Mouse (Mus musculus) thymus, adult 2 months (tissue): ENCODE measurements around the gene 9630041A04Rik. TPM values are rescaled to one million over a fixed set of nuclear protein-coding genes. Genes with fewer than 3 reads are reported as not detected.

ENCODE experiments used
- DNase-seq: peaks from one replicate; pipeline ENCODE4 v3.0.0; 2021
- H3K27ac ChIP-seq: fragments of 200-500 bp; 2 replicates; pipeline ENCODE4 v1.5.1; 2012; ENCODE audit warnings: low read length, control low read depth; ENCODE audit not compliant: control insufficient read depth, insufficient read depth
- H3K27me3 ChIP-seq: fragments of 200-500 bp; 2 replicates; pipeline ENCODE4 v1.6.1; 2012; ENCODE audit warnings: mild to moderate bottlenecking, low read length, moderate library complexity, mixed read lengths; ENCODE audit not compliant: control insufficient read depth, insufficient read depth
- H3K36me3 ChIP-seq: fragments of 200-500 bp; 2 replicates; pipeline ENCODE4 v1.6.1; 2012; ENCODE audit warnings: mild to moderate bottlenecking, low read length, moderate library complexity; ENCODE audit not compliant: control insufficient read depth, insufficient read depth
- H3K4me1 ChIP-seq: fragments of 200-500 bp; replicated peaks from 2 replicates; pipeline ENCODE4 v1.6.1; 2012; ENCODE audit warnings: low read length; ENCODE audit not compliant: control insufficient read depth, insufficient read depth
- H3K4me3 ChIP-seq: fragments of 200-500 bp; 2 replicates; pipeline ENCODE4 v1.5.1; 2012; ENCODE audit warnings: mild to moderate bottlenecking, low read length, control low read depth, moderate library complexity; ENCODE audit not compliant: control insufficient read depth, insufficient read depth
- CTCF ChIP-seq: fragments of 200-500 bp; IDR thresholded peaks from 2 replicates; pipeline ENCODE4 v1.5.1; 2012; ENCODE audit warnings: mild to moderate bottlenecking, control low read depth, low read length, moderate library complexity, borderline replicate concordance; ENCODE audit not compliant: control insufficient read depth, poor library complexity, insufficient read depth; ENCODE audit errors: extremely low read depth
- POLR2A ChIP-seq: fragments of 200-500 bp; IDR thresholded peaks from 2 replicates; pipeline ENCODE4 v1.6.1; 2012; ENCODE audit warnings: mild to moderate bottlenecking, low read length, control low read depth, moderate library complexity; ENCODE audit not compliant: control insufficient read depth, poor library complexity, insufficient read depth; ENCODE audit errors: extremely low read depth
- WGBS: fragments of 180-500 bp; shearing (Covaris S2); methylation state at CpG from one replicate; pipeline ENCODE4 v1.1.7; 2018; 5-methylcytosine and 5-hydroxymethylcytosine counted together
- polyA plus RNA-seq: library from polyadenylated mRNA; depleted of rRNA; stranded (reverse); fragments of >200 nt; gene quantifications from 2 replicates; pipeline ENCODE4 v1.2.3, GENCODE M21; 2012; rRNA removed

The 9630041A04Rik gene
- polyA plus RNA-seq, result not detected in 2 replicates

GRCm38 (mm10) chr9:101861596-101862471 lies at the start of gene 9630041A04Rik:
Gene 9630041A04Rik, plus strand, starts transcription at chr9:101861841.
- 83% methylated on average over 15 of the region's 15 CpGs for WGBS
- TF ChIP-seq CTCF, result no peak
- TF ChIP-seq POLR2A, result no peak
- no peaks in the 10 kb centered on the region for H3K27me3 ChIP-seq

GRCm38 (mm10) chr9:101823896-101824295 lies 37.7 kb upstream of the 9630041A04Rik start:
- TF ChIP-seq CTCF, result no peak
- TF ChIP-seq POLR2A, result no peak
- Histone ChIP-seq H3K27me3 (no peaks in the 10 kb centered on the region), H3K4me1 (no peaks in the 10 kb centered on the region), H3K4me3 (no peak overlapping the region), H3K27ac (no peak overlapping the region), H3K36me3 (no peaks in the 10 kb centered on the region)
- DNase-seq, result no peak
- WGBS, result 95% methylated on average over 7 of the region's 7 CpGs

More at GRCm38 (mm10) chr9:101861596-101862471, at the start of gene 9630041A04Rik:
- Histone ChIP-seq H3K36me3 (no peaks in the 10 kb centered on the region), H3K4me1 (no peaks in the 10 kb centered on the region), H3K4me3 (no peak within 1 kb of the TSS), H3K27ac (no peak within 1 kb of the TSS)
- DNase-seq, result no peak

- Histone ChIP-seq H3K36me3 (no peaks in the 10 kb centered on the region), H3K27ac (no peak overlapping the region), H3K27me3 (no peaks in the 10 kb centered on the region), H3K4me1 (no peaks in the 10 kb centered on the region), H3K4me3 (no peak overlapping the region)
- over 99% methylated on average over 8 of the region's 8 CpGs for WGBS
- no peak for DNase-seq
- no peak for TF ChIP-seq CTCF
- TF ChIP-seq POLR2A, result no peak
Observed at GRCm38 (mm10) chr9:101825626-101826025, 36.0 kb upstream of the 9630041A04Rik start.

- Histone ChIP-seq H3K4me1 (no peaks in the 10 kb centered on the region), H3K27me3 (no peaks in the 10 kb centered on the region), H3K27ac (no peak overlapping the region), H3K36me3 (no peaks in the 10 kb centered on the region), H3K4me3 (no peak overlapping the region)
- WGBS, result 77% methylated on average over 2 of the region's 2 CpGs
- no peak for DNase-seq
- TF ChIP-seq CTCF, result no peak
- no peak for TF ChIP-seq POLR2A
Observed at GRCm38 (mm10) chr9:101833619-101834018, 28.0 kb upstream of the 9630041A04Rik start.

GRCm38 (mm10) chr9:101841101-101841500 lies 20.5 kb upstream of the 9630041A04Rik start:
- H3K4me3 ChIP-seq, result no peak overlapping the region
- TF ChIP-seq CTCF, result no peak
- TF ChIP-seq POLR2A, result no peak
- no peak overlapping the region for H3K27ac ChIP-seq
- WGBS, result 96% methylated on average over 11 of the region's 11 CpGs
- no peaks in the 10 kb centered on the region for H3K4me1 ChIP-seq
- no peaks in the 10 kb centered on the region for H3K36me3 ChIP-seq
- DNase-seq, result no peak
- H3K27me3 ChIP-seq, result no peaks in the 10 kb centered on the region

GRCm38 (mm10) chr9:101843893-101844292 lies 17.7 kb upstream of the 9630041A04Rik start:
- WGBS, result 83% methylated on average over 4 of the region's 4 CpGs
- no peaks in the 10 kb centered on the region for H3K27me3 ChIP-seq

GRCm38 (mm10) chr9:101845691-101846090 lies 15.9 kb upstream of the 9630041A04Rik start:
- DNase-seq, result no peak
- no peak overlapping the region for H3K27ac ChIP-seq
- no peaks in the 10 kb centered on the region for H3K36me3 ChIP-seq
- TF ChIP-seq POLR2A (no peak), CTCF (no peak)
- H3K4me1 ChIP-seq, result no peaks in the 10 kb centered on the region
- 93% methylated on average over 6 of the region's 6 CpGs for WGBS
- H3K4me3 ChIP-seq, result no peak overlapping the region
- no peaks in the 10 kb centered on the region for H3K27me3 ChIP-seq

More at GRCm38 (mm10) chr9:101843893-101844292, 17.7 kb upstream of the 9630041A04Rik start:
- Histone ChIP-seq H3K4me3 (no peak overlapping the region), H3K4me1 (no peaks in the 10 kb centered on the region), H3K27ac (no peak overlapping the region), H3K36me3 (no peaks in the 10 kb centered on the region)
- TF ChIP-seq CTCF (no peak), POLR2A (no peak)
- DNase-seq, result no peak
